Comparison of ENCODE assay signal across 8 mouse cellular contexts in the genomic region with DNA sequence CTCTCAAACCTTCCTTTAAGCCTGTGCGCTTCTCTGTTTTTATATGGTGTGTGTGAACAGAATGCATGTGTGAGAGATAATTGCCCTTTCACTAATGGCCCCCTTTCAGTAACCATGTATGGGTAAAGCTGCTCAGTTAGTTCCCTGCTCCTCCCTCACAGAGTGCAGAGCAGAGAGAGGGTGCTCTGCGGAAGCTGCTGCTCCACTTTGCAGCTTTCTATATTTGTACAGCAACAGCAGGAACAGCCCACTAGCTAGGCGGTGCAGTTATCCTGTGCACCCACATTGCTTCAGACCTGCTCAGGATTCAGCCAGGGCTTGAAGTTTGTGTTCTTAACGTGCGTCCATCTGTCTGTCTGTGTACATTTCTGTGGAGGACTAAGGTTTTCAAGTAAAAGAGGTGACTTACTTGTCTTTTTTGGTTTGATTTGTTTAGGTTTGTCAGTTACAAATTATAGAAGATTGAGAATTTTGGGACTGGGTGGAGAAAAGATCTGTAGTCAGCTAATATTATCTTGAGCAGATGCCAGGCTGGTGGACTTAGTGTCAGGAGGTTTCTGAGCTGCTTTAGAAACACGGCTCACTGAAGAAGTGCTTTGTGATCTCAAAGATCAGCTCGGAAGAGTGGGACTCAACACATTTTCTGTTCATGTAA. TPM values are rescaled to one million over a fixed set of nuclear protein-coding genes. Genes with fewer than 3 reads are reported as not detected.
DNase-seq lines count a peak whose midpoint lies in the region; ATAC-seq and TF ChIP-seq lines count a peak whose summit lies in the region.

No protein-coding gene starts in this region.

- DNase-seq in limb, embryonic 10.5 days (ENCODE audit: low spot score) = no peak
- peak; percentile 73 for DNase-seq in cerebellum, adult 9-10 months
- peak; percentile 68 for DNase-seq in layer of hippocampus, adult 9-10 months (ENCODE audit: low spot score)
- DNase-seq in lung, postnatal 0 days (ENCODE audit: low spot score) = peak; percentile 30
- DNase-seq in spleen, postnatal 14 days (ENCODE audit: low spot score in 2 of 2) = no peak
- DNase-seq in spleen, adult 18-20 months = no peak

- 67% methylated on average over 7 of the region's 7 CpGs for WGBS in limb, embryonic 15.5 days
- WGBS in limb, embryonic 10.5 days = 94% methylated on average over 7 of the region's 7 CpGs
- 47% methylated on average over 7 of the region's 7 CpGs for WGBS in lung, postnatal 0 days

- no peaks in the 10 kb centered on the region for H3K27me3 ChIP-seq in limb, embryonic 15.5 days
- no peaks in the 10 kb centered on the region for H3K27me3 ChIP-seq in limb, embryonic 10.5 days (ENCODE audit: low read depth, poor library complexity, severe bottlenecking)
- H3K27me3 ChIP-seq in lung, postnatal 0 days (replicated peaks; ENCODE audit: insufficient read depth, low read length) = no peaks in the 10 kb centered on the region

- H3K4me2 ChIP-seq in limb, embryonic 15.5 days = no peak overlapping the region
- H3K4me2 ChIP-seq in lung, postnatal 0 days (replicated peaks; ENCODE audit: low read depth, low read length) = no peak overlapping the region

- no peak overlapping the region for H3K4me3 ChIP-seq in limb, embryonic 15.5 days
- H3K4me3 ChIP-seq in limb, embryonic 10.5 days = no peak overlapping the region
- no peak overlapping the region for H3K4me3 ChIP-seq in lung, postnatal 0 days (ENCODE audit: low read depth, low read length)

- H3K9me3 ChIP-seq in limb, embryonic 15.5 days = no peaks in the 10 kb centered on the region
- H3K9me3 ChIP-seq in limb, embryonic 10.5 days (replicated peaks) = no peaks in the 10 kb centered on the region
- no peaks in the 10 kb centered on the region for H3K9me3 ChIP-seq in lung, postnatal 0 days (ENCODE audit: low read length)

- no peak for TF ChIP-seq CTCF in lung, postnatal 0 days (IDR thresholded peaks at IDR 0.05)

- H3K4me1 ChIP-seq in limb, embryonic 15.5 days = peaks cover 9% of the 10 kb centered on the region; the same call in 1 of the 2 replicates
- H3K4me1 ChIP-seq in limb, embryonic 10.5 days = no peaks in the 10 kb centered on the region
- H3K4me1 ChIP-seq in lung, postnatal 0 days (ENCODE audit: insufficient read depth, low read depth, low read length) = peaks cover 5% of the 10 kb centered on the region

- H3K9ac ChIP-seq in limb, embryonic 15.5 days = no peak overlapping the region
- no peak overlapping the region for H3K9ac ChIP-seq in lung, postnatal 0 days (replicated peaks; ENCODE audit: low read depth)

- H3K27ac ChIP-seq in limb, embryonic 15.5 days = peak overlapping the region; percentile 24; the same call in 1 of the 2 replicates
- no peak overlapping the region for H3K27ac ChIP-seq in limb, embryonic 10.5 days
- H3K27ac ChIP-seq in lung, postnatal 0 days (ENCODE audit: low read length) = no peak overlapping the region

- no peak for TF ChIP-seq EP300 in lung, postnatal 0 days (IDR thresholded peaks at IDR 0.05)

- no peak for ATAC-seq in limb, embryonic 15.5 days (ENCODE audit: insufficient number of reproducible peaks, low FRiP score, low TSS enrichment, low read depth)
- ATAC-seq in granulocyte monocyte progenitor cell, adult 5-6 weeks (replicated peaks; ENCODE audit: poor library complexity, severe bottlenecking) = peak; percentile 53
- peak; percentile 47 for ATAC-seq in lung, postnatal 0 days

- H3K36me3 ChIP-seq in limb, embryonic 15.5 days = no peaks in the 10 kb centered on the region
- H3K36me3 ChIP-seq in limb, embryonic 10.5 days = peaks cover 9% of the 10 kb centered on the region
- H3K36me3 ChIP-seq in lung, postnatal 0 days (ENCODE audit: insufficient read depth, low read length) = no peaks in the 10 kb centered on the region

RNA-seq across cellular contexts. Expression of a gene that starts 24.8 kb away (rescaled TPM):
- 56.9 and 61.2 TPM in 2 replicates for polyA plus RNA-seq in limb, embryonic 15.5 days (2015; fragmentation: Nextera tagmentation; extraction: Ambion mirVana)
- polyA plus RNA-seq in limb, embryonic 10.5 days (2016; fragmentation: Nextera tagmentation; extraction: Ambion mirVana) = 139 and 150 TPM in 2 replicates
- 42.2 and 46.0 TPM in 2 replicates for total RNA-seq in granulocyte monocyte progenitor cell, adult 5-6 weeks (2014; fragmentation: Nextera tagmentation)
- total RNA-seq in granulocyte monocyte progenitor cell, adult 5-6 weeks (2017) = 25.2 and 26.5 TPM in 2 replicates
- polyA plus RNA-seq in lung, postnatal 0 days (2015; fragmentation: Nextera tagmentation; extraction: Ambion mirVana) = 35.1 and 37.5 TPM in 2 replicates

Comparison
In these comparisons a context has a peak if more than half of its experiments do, and no peak if none do; other contexts are left out.
1. DNase-seq: peak in cerebellum, adult 9-10 months (single experiment), layer of hippocampus, adult 9-10 months (single experiment) and lung, postnatal 0 days (single experiment); none in limb, embryonic 10.5 days (single experiment), spleen, postnatal 14 days (0 of 2) and spleen, adult 18-20 months (0 of 2).